Mouse (Mus musculus): ENCODE data around the gene Fbxl8. TPM values are rescaled to one million over a fixed set of nuclear protein-coding genes. Genes with fewer than 3 reads are reported as not detected.

Fbxl8 gene
- polyA plus RNA-seq (2012; rRNA removed) = 0.97 and 1.5 TPM in 2 replicates

GRCm38 (mm10) chr8:105264024-105264982 is at the start of gene Fbxl8, which contains the start of gene Tradd:
Gene Fbxl8 (plus strand): TSS chr8:105264648.
Gene Tradd (minus strand): TSS chr8:105264609.

GRCm38 (mm10) chr8:105224413-105225271 is 39.8 kb upstream of the Fbxl8 start, which contains the start of gene D230025D16Rik:
Gene D230025D16Rik (plus strand): TSS chr8:105225145.

GRCm38 (mm10) chr8:105254966-105255350 is 9.5 kb upstream of the Fbxl8 start, which contains the start of gene B3gnt9:
Gene B3gnt9 (minus strand): TSS chr8:105255153.

GRCm38 (mm10) chr8:105269461-105269947 is 5.1 kb downstream of the Fbxl8 start, which contains the start of gene Hsf4:
Gene Hsf4 (plus strand): TSS chr8:105269801.

GRCm38 (mm10) chr8:105275840-105276239 is 11.4 kb downstream of the Fbxl8 start, which contains the start of gene Nol3:
Gene Nol3 (plus strand): TSS chr8:105276140.

GRCm38 (mm10) chr8:105289805-105290460 is 25.5 kb downstream of the Fbxl8 start, which contains the start of gene 4931428F04Rik:
Gene 4931428F04Rik (minus strand): TSS chr8:105289864.

GRCm38 (mm10) chr8:105295895-105296573 is 31.6 kb downstream of the Fbxl8 start, which contains the start of gene Exoc3l:
Gene Exoc3l (minus strand): TSS chr8:105296101.

GRCm38 (mm10) chr8:105297511-105298192 is 33.2 kb downstream of the Fbxl8 start, which contains the start of gene E2f4:
Gene E2f4 (plus strand): TSS chr8:105297663.

GRCm38 (mm10) chr8:105305211-105306145 is 41.0 kb downstream of the Fbxl8 start, which contains the start of gene Elmo3:
Gene Elmo3 (plus strand): TSS chr8:105305601.

Other genes with a start within 250 kb of the Fbxl8 start
- gene Ces3a, start 216.0 kb upstream of the Fbxl8 start, polyA plus RNA-seq (2012; rRNA removed) = not detected in 2 replicates
- not detected in 2 replicates for gene Ces3b, start 180.9 kb upstream of the Fbxl8 start, polyA plus RNA-seq (2012; rRNA removed)
- gene Ces4a, start 132.8 kb upstream of the Fbxl8 start, polyA plus RNA-seq (2012; rRNA removed) = 0.05 TPM in 1 of 2 replicates, not detected in the other
- 25.0 and 35.6 TPM in 2 replicates for gene Cbfb, start 94.0 kb upstream of the Fbxl8 start, polyA plus RNA-seq (2012; rRNA removed)
- 29.8 and 31.5 TPM in 2 replicates for gene D230025D16Rik, start 39.5 kb upstream of the Fbxl8 start, polyA plus RNA-seq (2012; rRNA removed)
- gene B3gnt9, start 9.5 kb upstream of the Fbxl8 start, polyA plus RNA-seq (2012; rRNA removed) = 6.7 and 13.8 TPM in 2 replicates
- 8.9 and 10.0 TPM in 2 replicates for gene Tradd, start within 50 bp of the Fbxl8 start, polyA plus RNA-seq (2012; rRNA removed)
- gene Hsf4, start 5.2 kb downstream of the Fbxl8 start, polyA plus RNA-seq (2012; rRNA removed) = 0.53 and 0.60 TPM in 2 replicates
- gene Nol3, start 11.5 kb downstream of the Fbxl8 start, polyA plus RNA-seq (2012; rRNA removed) = 1.5 and 2.1 TPM in 2 replicates
- gene 4931428F04Rik, start 25.2 kb downstream of the Fbxl8 start, polyA plus RNA-seq (2012; rRNA removed) = 154 and 165 TPM in 2 replicates
- 12.5 and 15.1 TPM in 2 replicates for gene Exoc3l, start 31.5 kb downstream of the Fbxl8 start, polyA plus RNA-seq (2012; rRNA removed)
- gene E2f4, start 33.0 kb downstream of the Fbxl8 start, polyA plus RNA-seq (2012; rRNA removed) = 105 and 107 TPM in 2 replicates
- gene Elmo3, start 41.0 kb downstream of the Fbxl8 start, polyA plus RNA-seq (2012; rRNA removed) = 2.2 and 3.3 TPM in 2 replicates
- 1.9 and 2.4 TPM in 2 replicates for gene Lrrc29, start 61.6 kb downstream of the Fbxl8 start, polyA plus RNA-seq (2012; rRNA removed)
- gene Tmem208, start 61.7 kb downstream of the Fbxl8 start, polyA plus RNA-seq (2012; rRNA removed) = 123 and 125 TPM in 2 replicates
- 7.1 and 11.0 TPM in 2 replicates for gene Fhod1, start 83.3 kb downstream of the Fbxl8 start, polyA plus RNA-seq (2012; rRNA removed)
- 40.7 and 42.5 TPM in 2 replicates for gene Slc9a5, start 84.2 kb downstream of the Fbxl8 start, polyA plus RNA-seq (2012; rRNA removed)
- gene Plekhg4, start 108.6 kb downstream of the Fbxl8 start, polyA plus RNA-seq (2012; rRNA removed) = 9.4 and 10.1 TPM in 2 replicates
- gene Kctd19, start 148.9 kb downstream of the Fbxl8 start, polyA plus RNA-seq (2012; rRNA removed) = 0.04 and 0.05 TPM in 2 replicates
- gene Lrrc36, start 148.9 kb downstream of the Fbxl8 start, polyA plus RNA-seq (2012; rRNA removed) = 1.4 and 1.6 TPM in 2 replicates
- gene Tppp3, start 206.9 kb downstream of the Fbxl8 start, polyA plus RNA-seq (2012; rRNA removed) = 75.6 and 110 TPM in 2 replicates
- gene Zdhhc1, start 232.3 kb downstream of the Fbxl8 start, polyA plus RNA-seq (2012; rRNA removed) = 40.0 and 48.8 TPM in 2 replicates